Mouse (Mus musculus) bone marrow, adult 2 months (tissue): ENCODE data around the gene Foxa3.

ENCODE experiments used
- CTCF ChIP-seq: fragments of 200-500 bp; IDR thresholded peaks from 2 replicates; pipeline ENCODE4 v1.5.1; 2011; ENCODE audit warnings: low read length, control low read depth; ENCODE audit not compliant: control insufficient read depth, insufficient read depth
- POLR2A ChIP-seq: fragments of 200-500 bp; IDR thresholded peaks from 2 replicates; pipeline ENCODE4 v1.6.1; 2011; ENCODE audit warnings: low read depth, mild to moderate bottlenecking, control low read depth, low read length, borderline replicate concordance; ENCODE audit not compliant: control insufficient read depth

- TF ChIP-seq CTCF (no peak), POLR2A (no peak)
Observed at GRCm38 (mm10) chr7:18967603-18968002, 55.7 kb downstream of the Foxa3 start.
